Mouse (Mus musculus): Measurements from ENCODE around the gene Siglecg. TPM values are rescaled to one million over a fixed set of nuclear protein-coding genes. Genes with fewer than 3 reads are reported as not detected.

The Siglecg gene
- polyA plus RNA-seq, 1 experiment from 2014 or later = 0.07 TPM

- no peak for DNase-seq (ENCODE audit: low spot score)
- ATAC-seq (replicated peaks; ENCODE audit: insufficient number of reproducible peaks, low FRiP score, low TSS enrichment, low read depth) = no peak
- no peak overlapping the region for H3K4me3 ChIP-seq (ENCODE audit: low read depth, low read length)
- no peak overlapping the region for H3K9ac ChIP-seq (replicated peaks; ENCODE audit: low read length)
- 73% methylated on average over 4 of the region's 4 CpGs for WGBS
- H3K9me3 ChIP-seq (replicated peaks; ENCODE audit: control insufficient read depth, low read length) = no peaks in the 10 kb centered on the region
- H3K4me2 ChIP-seq (ENCODE audit: low read depth, low read length) = no peak overlapping the region
- no peak overlapping the region for H3K27ac ChIP-seq (replicated peaks; ENCODE audit: low read depth, low read length)
- no peaks in the 10 kb centered on the region for H3K36me3 ChIP-seq (replicated peaks; ENCODE audit: control insufficient read depth, insufficient read depth, low read depth, low read length)
- no peaks in the 10 kb centered on the region for H3K4me1 ChIP-seq (ENCODE audit: control insufficient read depth, insufficient read depth, low read length)
- H3K27me3 ChIP-seq (ENCODE audit: control insufficient read depth, insufficient read depth, low read length) = no peaks in the 10 kb centered on the region
Measured at GRCm38 (mm10) chr7:43432891-43433290, 24.9 kb downstream of the Siglecg start.

GRCm38 (mm10) chr7:43434676-43435075 is 26.7 kb downstream of the Siglecg start:
- H3K9ac ChIP-seq (replicated peaks; ENCODE audit: low read length) = no peak overlapping the region
- no peak for ATAC-seq (replicated peaks; ENCODE audit: insufficient number of reproducible peaks, low FRiP score, low TSS enrichment, low read depth)

GRCm38 (mm10) chr7:43436341-43437255 is 28.6 kb downstream of the Siglecg start, which contains the start of gene Nkg7:
Nkg7 (plus strand) TSS chr7:43437073.
- 82% methylated on average over 10 of the region's 10 CpGs for WGBS
- Histone ChIP-seq H3K36me3 (replicated peaks; ENCODE audit: control insufficient read depth, insufficient read depth, low read depth, low read length) (no peaks in the 10 kb centered on the region), H3K27ac (replicated peaks; ENCODE audit: low read depth, low read length) (no peak within 1 kb of the TSS), H3K4me1 (ENCODE audit: control insufficient read depth, insufficient read depth, low read length) (no peaks in the 10 kb centered on the region), H3K27me3 (ENCODE audit: control insufficient read depth, insufficient read depth, low read length) (no peaks in the 10 kb centered on the region), H3K9ac (replicated peaks; ENCODE audit: low read length) (no peak within 1 kb of the TSS), H3K4me2 (ENCODE audit: low read depth, low read length) (no peak within 1 kb of the TSS), H3K9me3 (replicated peaks; ENCODE audit: control insufficient read depth, low read length) (no peaks in the 10 kb centered on the region), H3K4me3 (ENCODE audit: low read depth, low read length) (no peak within 1 kb of the TSS)
- DNase-seq (ENCODE audit: low spot score) (no peak), ATAC-seq (replicated peaks; ENCODE audit: insufficient number of reproducible peaks, low FRiP score, low TSS enrichment, low read depth) (no peak)

More at GRCm38 (mm10) chr7:43434676-43435075, 26.7 kb downstream of the Siglecg start:
- H3K27ac ChIP-seq (replicated peaks; ENCODE audit: low read depth, low read length) = no peak overlapping the region
- WGBS = 88% methylated on average over 5 of the region's 5 CpGs
- H3K27me3 ChIP-seq (ENCODE audit: control insufficient read depth, insufficient read depth, low read length) = no peaks in the 10 kb centered on the region
- no peaks in the 10 kb centered on the region for H3K9me3 ChIP-seq (replicated peaks; ENCODE audit: control insufficient read depth, low read length)
- H3K4me1 ChIP-seq (ENCODE audit: control insufficient read depth, insufficient read depth, low read length) = no peaks in the 10 kb centered on the region
- no peak for DNase-seq (ENCODE audit: low spot score)
- H3K4me2 ChIP-seq (ENCODE audit: low read depth, low read length) = no peak overlapping the region
- H3K4me3 ChIP-seq (ENCODE audit: low read depth, low read length) = no peak overlapping the region
- H3K36me3 ChIP-seq (replicated peaks; ENCODE audit: control insufficient read depth, insufficient read depth, low read depth, low read length) = no peaks in the 10 kb centered on the region

- Histone ChIP-seq H3K4me2 (ENCODE audit: low read depth, low read length) (no peak overlapping the region), H3K9ac (replicated peaks; ENCODE audit: low read length) (no peak overlapping the region), H3K27ac (replicated peaks; ENCODE audit: low read depth, low read length) (no peak overlapping the region), H3K4me3 (ENCODE audit: low read depth, low read length) (no peak overlapping the region), H3K36me3 (replicated peaks; ENCODE audit: control insufficient read depth, insufficient read depth, low read depth, low read length) (no peaks in the 10 kb centered on the region), H3K4me1 (ENCODE audit: control insufficient read depth, insufficient read depth, low read length) (no peaks in the 10 kb centered on the region), H3K9me3 (replicated peaks; ENCODE audit: control insufficient read depth, low read length) (no peaks in the 10 kb centered on the region), H3K27me3 (ENCODE audit: control insufficient read depth, insufficient read depth, low read length) (no peaks in the 10 kb centered on the region)
- DNase-seq (ENCODE audit: low spot score) (no peak), ATAC-seq (replicated peaks; ENCODE audit: insufficient number of reproducible peaks, low FRiP score, low TSS enrichment, low read depth) (no peak)
- whole genome bisulfite sequencing = 83% methylated on average over 4 of the region's 4 CpGs
Measured at GRCm38 (mm10) chr7:43438611-43439010, 30.6 kb downstream of the Siglecg start.

GRCm38 (mm10) chr7:43440482-43440881 is 32.5 kb downstream of the Siglecg start, which contains the start of gene Cldnd2:
Cldnd2 (plus strand) TSS chr7:43440782.
- no peaks in the 10 kb centered on the region for H3K9me3 ChIP-seq (replicated peaks; ENCODE audit: control insufficient read depth, low read length)

GRCm38 (mm10) chr7:43441071-43441470 is 33.1 kb downstream of the Siglecg start:
- Histone ChIP-seq H3K4me2 (ENCODE audit: low read depth, low read length) (no peak overlapping the region), H3K27me3 (ENCODE audit: control insufficient read depth, insufficient read depth, low read length) (no peaks in the 10 kb centered on the region), H3K4me3 (ENCODE audit: low read depth, low read length) (no peak overlapping the region), H3K27ac (replicated peaks; ENCODE audit: low read depth, low read length) (no peak overlapping the region), H3K36me3 (replicated peaks; ENCODE audit: control insufficient read depth, insufficient read depth, low read depth, low read length) (no peaks in the 10 kb centered on the region), H3K4me1 (ENCODE audit: control insufficient read depth, insufficient read depth, low read length) (no peaks in the 10 kb centered on the region), H3K9me3 (replicated peaks; ENCODE audit: control insufficient read depth, low read length) (no peaks in the 10 kb centered on the region), H3K9ac (replicated peaks; ENCODE audit: low read length) (no peak overlapping the region)
- WGBS = 77% methylated on average over 3 of the region's 3 CpGs
- ATAC-seq (replicated peaks; ENCODE audit: insufficient number of reproducible peaks, low FRiP score, low TSS enrichment, low read depth) (no peak), DNase-seq (ENCODE audit: low spot score) (no peak)

More at GRCm38 (mm10) chr7:43440482-43440881, 32.5 kb downstream of the Siglecg start, which contains the start of gene Cldnd2:
- H3K36me3 ChIP-seq (replicated peaks; ENCODE audit: control insufficient read depth, insufficient read depth, low read depth, low read length) = no peaks in the 10 kb centered on the region
- no peak within 1 kb of the TSS for H3K9ac ChIP-seq (replicated peaks; ENCODE audit: low read length)
- no peak within 1 kb of the TSS for H3K4me2 ChIP-seq (ENCODE audit: low read depth, low read length)
- H3K4me3 ChIP-seq (ENCODE audit: low read depth, low read length) = no peak within 1 kb of the TSS
- ATAC-seq (replicated peaks; ENCODE audit: insufficient number of reproducible peaks, low FRiP score, low TSS enrichment, low read depth) = no peak
- WGBS = 82% methylated on average over 6 of the region's 6 CpGs
- H3K27me3 ChIP-seq (ENCODE audit: control insufficient read depth, insufficient read depth, low read length) = no peaks in the 10 kb centered on the region
- no peak for DNase-seq (ENCODE audit: low spot score)
- no peak within 1 kb of the TSS for H3K27ac ChIP-seq (replicated peaks; ENCODE audit: low read depth, low read length)
- no peaks in the 10 kb centered on the region for H3K4me1 ChIP-seq (ENCODE audit: control insufficient read depth, insufficient read depth, low read length)

GRCm38 (mm10) chr7:43442684-43443083 is 34.7 kb downstream of the Siglecg start:
- Histone ChIP-seq H3K9ac (replicated peaks; ENCODE audit: low read length) (peak overlapping the region; percentile 67), H3K4me3 (ENCODE audit: low read depth, low read length) (peak overlapping the region; percentile 47), H3K36me3 (replicated peaks; ENCODE audit: control insufficient read depth, insufficient read depth, low read depth, low read length) (no peaks in the 10 kb centered on the region), H3K4me2 (ENCODE audit: low read depth, low read length) (peak overlapping the region; percentile 84), H3K4me1 (ENCODE audit: control insufficient read depth, insufficient read depth, low read length) (no peaks in the 10 kb centered on the region), H3K27me3 (ENCODE audit: control insufficient read depth, insufficient read depth, low read length) (no peaks in the 10 kb centered on the region), H3K9me3 (replicated peaks; ENCODE audit: control insufficient read depth, low read length) (no peaks in the 10 kb centered on the region), H3K27ac (replicated peaks; ENCODE audit: low read depth, low read length) (peak overlapping the region; percentile 77)
- ATAC-seq (replicated peaks; ENCODE audit: insufficient number of reproducible peaks, low FRiP score, low TSS enrichment, low read depth) (no peak), DNase-seq (ENCODE audit: low spot score) (no peak)
- 9% methylated on average over 9 of the region's 9 CpGs for WGBS
